Mouse (Mus musculus) urinary bladder, postnatal 4 days (tissue): Measurements from ENCODE around the gene Kcng4.

Experiments used
- DNase-seq, 2 experiments: peaks; one replicate each; pipeline ENCODE4 v3.0.0; 2021 to 2022; ENCODE audit warnings: low spot score in 2 of 2

Gene Kcng4

DNA sequence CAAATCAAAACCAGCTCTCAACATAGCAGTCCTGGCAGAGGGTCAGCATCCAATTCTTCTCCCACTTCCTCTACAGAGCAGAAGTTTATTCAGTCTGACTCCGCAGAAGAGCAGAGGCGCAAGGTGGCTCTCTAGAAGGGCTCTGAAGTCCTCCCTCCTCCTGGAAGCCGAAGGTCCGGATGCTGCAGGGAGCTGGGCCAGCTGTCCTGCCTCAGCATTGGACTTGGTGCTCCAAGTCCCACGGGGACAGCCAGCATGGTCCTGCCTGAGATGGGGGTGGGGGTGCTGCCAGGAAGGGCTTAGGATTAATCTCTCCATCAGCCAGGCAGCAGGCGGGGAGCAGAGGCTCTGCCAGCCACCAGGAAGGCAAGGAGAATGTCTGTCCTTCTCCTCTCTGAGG, at the start of gene Kcng4:
Gene Kcng4, minus strand, starts transcription at position 303 of the 400 bp plus-strand sequence.
- no peak for DNase-seq

DNA sequence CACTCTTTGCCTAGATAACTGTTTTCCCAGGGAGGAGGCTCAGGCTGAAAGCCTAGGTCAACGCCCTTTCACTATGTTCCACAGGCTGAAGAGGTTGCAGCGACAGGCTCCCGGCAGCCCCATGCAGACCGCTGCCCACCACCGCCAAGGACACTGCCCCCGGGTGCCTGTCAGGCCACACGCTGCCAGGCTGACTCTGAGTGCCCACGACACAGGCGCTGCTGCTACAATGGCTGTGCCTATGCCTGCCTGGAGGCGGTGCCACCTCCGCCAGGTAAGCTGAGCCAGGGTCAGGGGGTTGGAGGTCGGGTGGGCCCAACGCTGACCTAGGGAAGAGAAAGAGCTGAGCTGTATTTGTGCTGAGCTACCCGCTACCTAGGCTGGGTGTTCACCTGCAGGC, 43.7 kb upstream of the Kcng4 start:
- DNase-seq, result no peak

GRCm38 (mm10) chr8:119678138-119678843, 42.8 kb upstream of the Kcng4 start:
- no peak for DNase-seq

DNA sequence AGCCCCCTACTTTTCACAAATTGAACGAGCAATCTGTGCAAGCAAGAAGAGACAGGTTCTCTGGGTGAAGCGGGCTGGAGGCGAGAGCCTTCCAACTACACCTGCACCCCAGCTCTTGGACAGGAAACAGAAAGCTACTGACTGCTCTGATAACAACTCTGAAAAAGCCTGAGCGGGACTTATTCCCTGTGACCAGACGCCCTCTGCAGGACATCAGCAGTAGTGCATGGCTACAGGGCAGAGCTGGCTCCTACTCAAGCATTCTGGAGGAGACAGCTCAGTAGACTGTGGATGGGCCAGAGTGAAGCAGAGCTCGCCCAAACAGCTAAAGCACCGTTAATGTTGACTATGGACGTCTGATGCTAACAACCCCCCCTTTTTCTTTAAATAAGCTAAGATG, 40.9 kb upstream of the Kcng4 start:
- peak; percentile 87 to 91 for DNase-seq

DNA sequence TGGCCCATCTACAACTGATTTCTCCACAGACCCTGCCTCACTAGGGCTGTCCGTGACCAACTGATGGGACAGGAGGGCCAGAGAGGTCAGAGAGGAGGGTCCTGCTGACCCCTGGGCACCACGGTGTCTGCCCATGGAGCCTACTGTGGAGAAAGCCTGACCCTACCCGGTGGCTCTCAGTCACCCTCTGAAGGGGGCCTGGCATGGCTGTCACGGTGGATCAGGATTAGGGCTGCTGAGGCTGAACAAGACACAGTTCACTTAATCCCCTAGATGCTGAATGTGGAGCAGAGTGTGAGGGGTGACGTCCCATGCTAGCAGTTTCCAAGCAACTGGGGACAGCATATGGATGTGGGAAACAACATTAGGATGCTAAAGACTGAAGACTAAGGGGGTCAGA, 40.0 kb upstream of the Kcng4 start:
- DNase-seq, result no peak

- DNase-seq, result no peak
Observed at GRCm38 (mm10) chr8:119673976-119674555, 38.6 kb upstream of the Kcng4 start.

- peak in 1 of 2 experiments; percentile 40 for DNase-seq
Observed at GRCm38 (mm10) chr8:119670419-119671091, 35.1 kb upstream of the Kcng4 start.

DNA sequence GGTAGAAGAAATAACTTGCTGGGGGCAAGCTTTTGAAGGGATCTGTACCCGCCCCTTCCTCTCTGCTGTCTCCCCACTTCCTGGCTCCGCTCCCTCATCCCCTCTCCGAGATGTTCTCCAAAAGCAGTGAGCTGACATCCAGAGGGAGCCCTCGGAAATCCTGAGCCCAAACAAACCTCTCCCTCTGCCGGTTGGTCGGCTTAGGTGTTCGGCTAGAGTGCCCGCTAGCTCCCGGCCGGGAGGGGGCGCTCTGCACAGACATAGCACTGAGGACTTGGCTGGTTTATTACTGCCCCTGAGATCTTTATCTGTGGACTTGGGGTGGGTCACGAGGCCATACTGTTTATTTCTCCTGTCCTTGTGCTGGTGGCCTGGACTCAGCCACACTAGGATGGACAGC, 33.8 kb upstream of the Kcng4 start:
- DNase-seq, result no peak

DNA sequence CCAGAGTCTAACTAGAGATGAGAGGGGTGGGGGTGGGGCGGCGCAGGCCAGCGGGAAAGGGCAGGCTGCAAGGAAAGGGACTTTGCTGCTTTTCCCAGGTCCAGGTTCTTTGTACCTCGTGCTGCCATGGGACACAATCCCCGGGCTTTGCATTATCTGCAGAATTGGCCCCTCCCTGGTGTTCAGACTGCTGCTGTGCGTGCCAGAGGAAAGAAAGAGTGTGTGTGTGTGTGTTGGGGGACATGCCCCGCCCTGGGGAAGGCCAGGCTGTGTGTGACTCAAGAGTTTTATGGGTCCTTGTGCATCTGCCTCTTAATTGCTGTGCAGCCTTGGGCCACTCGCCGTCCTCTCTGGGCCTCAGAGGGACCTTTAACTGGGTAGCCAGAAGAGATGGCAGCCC, 33.0 kb upstream of the Kcng4 start:
- no peak for DNase-seq

DNA sequence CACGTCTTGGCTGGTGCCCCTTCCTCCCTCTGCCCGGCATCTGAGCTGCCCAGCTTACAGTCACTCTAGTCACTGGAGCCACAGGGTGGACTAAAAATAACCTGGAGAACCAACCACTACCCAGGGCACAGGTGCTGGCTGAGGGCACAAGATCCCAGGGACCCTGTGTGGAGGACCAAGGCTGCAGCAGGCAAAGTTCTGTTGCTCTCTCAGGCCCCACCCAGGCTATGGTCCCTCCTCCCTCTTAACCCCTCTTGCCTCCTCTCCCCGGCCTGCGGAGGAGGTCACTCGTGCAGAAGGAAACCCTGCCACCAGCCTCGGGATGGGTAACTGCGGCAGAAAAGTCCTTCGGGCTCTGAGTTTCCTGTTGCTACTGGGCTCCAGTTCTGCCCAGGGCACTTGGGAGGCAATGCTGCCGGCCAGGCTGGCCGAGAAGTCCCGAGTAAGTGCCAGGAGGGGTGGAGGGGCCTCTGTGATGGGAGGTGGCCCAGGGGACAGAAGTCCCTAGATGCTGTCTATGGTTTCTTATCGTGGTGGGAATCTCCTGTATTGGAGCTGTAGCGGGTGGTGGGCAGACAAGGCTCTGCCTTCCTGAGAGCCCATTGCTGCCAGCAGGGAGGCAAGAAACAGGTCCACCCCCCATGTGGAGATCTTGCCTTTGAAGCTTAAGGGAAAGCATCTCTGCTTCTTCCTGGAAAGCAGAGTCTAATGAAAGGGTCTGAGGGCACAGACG, 30.9 kb upstream of the Kcng4 start, which contains the start of gene Wfdc1:
Gene Wfdc1, plus strand, starts transcription at position 147 of the 733 bp plus-strand sequence.
- DNase-seq, result peak in 1 of 2 experiments; percentile 47

DNA sequence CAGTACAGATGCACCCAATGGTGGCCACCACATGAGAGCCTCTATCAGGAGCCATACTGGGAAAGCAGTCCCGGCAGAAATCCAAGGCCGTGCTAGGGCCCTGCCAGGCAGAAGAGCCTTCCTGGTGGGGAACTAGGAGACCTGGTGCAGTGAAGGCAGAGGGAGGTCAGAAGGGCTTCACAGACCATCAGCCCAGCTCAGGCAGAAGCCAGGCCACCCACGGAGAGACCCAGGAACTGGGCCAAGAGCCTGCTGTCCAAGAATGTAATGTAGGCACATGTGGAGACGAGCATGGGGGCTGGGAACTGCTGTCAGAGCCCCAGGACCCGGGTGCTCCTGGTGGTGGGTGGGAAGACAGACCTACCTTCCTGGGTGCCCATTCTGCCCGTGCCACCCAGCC, 29.8 kb upstream of the Kcng4 start:
- peak in 1 of 2 experiments; percentile 75 for DNase-seq

DNA sequence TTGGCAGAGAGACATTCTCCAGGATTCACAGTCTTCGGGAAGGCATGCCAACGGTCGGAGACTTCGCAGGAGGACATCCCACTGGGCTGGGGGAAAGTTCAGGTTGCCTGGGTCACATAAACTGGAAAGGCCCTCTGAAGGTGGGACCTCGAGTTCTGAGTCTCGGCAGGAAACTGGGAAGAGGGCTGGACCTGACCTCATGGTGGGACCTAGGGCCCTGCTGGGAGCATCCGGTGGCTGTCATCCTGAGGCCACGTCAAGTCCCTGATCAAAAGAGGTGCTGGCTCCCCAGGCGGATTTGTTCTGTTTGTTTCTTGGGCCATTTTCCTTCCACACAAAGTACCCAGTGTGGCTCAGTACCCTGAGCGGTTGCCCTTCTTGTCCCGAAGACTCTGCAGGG, 28.0 kb upstream of the Kcng4 start:
- no peak for DNase-seq

GRCm38 (mm10) chr8:119661892-119662291, 26.4 kb upstream of the Kcng4 start:
- DNase-seq, result no peak

DNA sequence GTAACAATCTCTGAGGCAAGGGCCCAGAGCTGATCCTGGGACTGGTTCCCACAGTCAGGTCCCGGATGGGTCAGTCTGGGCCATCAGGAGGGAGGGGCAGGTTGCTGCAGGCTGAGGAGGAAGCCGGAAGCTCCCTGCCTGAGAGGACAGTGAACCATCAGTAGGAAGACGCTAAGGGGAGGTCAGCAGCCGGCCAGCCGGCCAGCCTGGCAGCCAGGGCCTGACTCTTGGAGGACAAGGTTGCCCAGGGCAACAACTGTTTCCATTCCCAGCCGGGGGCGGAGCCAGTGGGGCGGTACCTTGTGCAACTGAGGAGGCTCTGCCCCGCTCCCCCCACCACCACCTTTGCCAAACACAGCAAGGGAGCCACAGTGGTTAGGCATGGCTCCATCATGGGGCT, 25.6 kb upstream of the Kcng4 start:
- DNase-seq, result peak; percentile 58 to 64

DNA sequence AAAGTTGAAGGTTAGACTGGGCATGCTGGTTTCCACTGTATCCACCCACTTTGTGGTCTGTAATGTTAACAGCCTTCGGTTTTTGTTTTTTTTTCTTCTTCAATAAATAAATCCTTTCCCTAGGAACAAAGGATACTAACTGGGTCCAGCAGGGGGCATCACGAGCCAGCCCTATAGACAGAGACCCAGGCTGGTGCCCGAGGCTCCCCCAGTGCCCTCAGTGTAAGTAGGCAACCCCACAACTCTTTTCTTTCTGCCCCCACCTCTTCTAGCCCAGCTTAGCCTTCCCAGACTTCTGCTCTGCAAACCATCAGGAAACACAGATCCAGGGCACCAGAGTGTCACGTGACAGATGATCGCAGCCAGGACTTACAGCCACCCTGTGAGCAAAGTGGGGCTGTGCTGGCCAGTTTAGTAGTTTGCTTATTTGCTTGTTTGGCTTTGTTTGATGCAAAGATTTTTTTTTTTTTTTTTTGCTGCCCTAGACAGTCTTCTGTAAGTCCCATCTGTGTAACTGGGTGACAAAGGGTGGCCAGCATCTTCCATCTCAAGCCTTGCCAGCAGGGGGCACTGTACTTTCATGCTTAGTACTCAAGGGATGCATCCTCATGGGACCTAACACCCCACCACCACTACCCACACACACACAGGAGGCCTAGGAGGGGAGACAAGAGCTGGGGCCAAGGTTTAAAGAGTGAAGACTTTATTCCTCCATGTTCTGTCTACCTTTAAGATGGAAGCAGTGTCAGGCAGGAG, 21.4 kb upstream of the Kcng4 start:
- DNase-seq, result no peak

- DNase-seq, result peak in 1 of 2 experiments; percentile 46
Observed at GRCm38 (mm10) chr8:119651324-119651723, 15.8 kb upstream of the Kcng4 start.

DNA sequence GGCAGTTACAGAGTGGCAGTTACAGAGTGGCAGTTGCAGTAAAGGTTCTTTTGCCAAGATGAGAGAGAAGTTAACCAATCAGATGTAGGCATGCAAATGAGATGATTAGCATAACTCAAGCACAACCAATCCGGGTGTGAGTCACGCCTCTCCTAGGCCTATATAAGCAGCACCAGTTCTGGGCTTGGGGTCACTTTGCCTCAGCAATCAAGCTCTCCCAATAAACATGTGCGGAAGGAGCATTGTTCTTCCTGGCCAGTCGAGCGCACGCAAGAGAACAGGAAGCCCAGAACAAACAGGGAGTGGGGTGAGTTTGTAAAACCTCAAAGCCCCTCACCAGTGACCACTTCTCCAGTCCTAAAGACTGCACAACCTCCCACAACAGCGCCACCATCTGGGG, 11.4 kb upstream of the Kcng4 start:
- DNase-seq, result no peak

GRCm38 (mm10) chr8:119646197-119646596, 10.7 kb upstream of the Kcng4 start:
- DNase-seq, result no peak

- no peak for DNase-seq
Observed at GRCm38 (mm10) chr8:119644981-119645597, 9.6 kb upstream of the Kcng4 start.

DNA sequence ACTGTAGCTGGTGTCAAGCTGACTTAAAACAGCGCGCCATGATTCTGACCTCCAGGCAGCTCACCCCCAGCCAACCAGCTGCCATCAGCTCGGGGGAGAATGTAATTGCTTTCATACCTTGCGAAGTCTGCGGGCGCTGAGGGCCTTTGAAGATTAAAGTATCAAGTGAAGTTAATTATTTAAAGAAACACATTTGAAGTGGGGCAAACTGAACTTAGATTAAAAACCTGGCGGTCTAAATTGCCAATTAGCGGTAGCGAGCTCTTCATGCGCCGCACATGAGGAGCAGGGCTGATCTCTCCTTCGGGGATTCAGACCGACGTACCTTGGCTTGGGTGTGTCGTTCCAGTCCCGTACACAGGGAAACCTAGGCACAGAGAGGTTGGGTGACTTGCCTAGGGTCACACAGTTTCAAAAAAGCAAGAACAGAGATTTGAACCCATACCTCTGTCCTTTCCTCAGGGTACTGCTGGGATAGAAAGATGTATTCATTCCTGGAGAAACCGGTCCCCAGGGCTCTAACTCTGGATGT, 9.0 kb upstream of the Kcng4 start:
- no peak for DNase-seq

DNA sequence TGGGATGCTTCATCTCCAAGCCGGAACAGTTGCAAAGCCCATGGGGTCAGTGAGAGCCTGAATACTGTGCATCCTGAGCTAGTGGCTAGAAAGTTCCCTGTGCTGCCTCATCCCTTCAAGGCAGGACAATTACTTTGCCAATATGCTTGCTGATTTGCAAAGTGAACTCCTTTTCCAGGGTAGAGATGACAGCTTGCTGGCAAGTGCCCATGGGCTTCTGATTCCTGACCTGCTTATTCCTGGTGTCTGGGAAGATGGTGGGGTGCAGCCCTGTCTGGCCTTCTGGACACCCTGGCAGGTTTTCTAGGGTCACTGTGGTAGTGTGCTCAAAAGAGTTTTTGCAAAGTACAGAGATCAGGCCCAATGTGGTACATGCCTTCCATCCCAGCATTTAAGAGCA, 7.5 kb upstream of the Kcng4 start:
- DNase-seq, result no peak
